Mouse (Mus musculus) hindbrain, embryonic 14.5 days (tissue): ENCODE measurements around the gene Card19. TPM values are rescaled to one million over a fixed set of nuclear protein-coding genes. Genes with fewer than 3 reads are reported as not detected.
A peak's percentile ranks its signal among the peaks of the same experiment; 100 is the strongest.

Source experiments
- ATAC-seq: fragments of 200-750 bp; cut with Nextera tagmentation; 2 replicates; pipeline ENCODE4 v1.8.0; 2017; ENCODE audit warnings: moderate number of reproducible peaks, mild to moderate bottlenecking, moderate TSS enrichment, moderate library complexity; ENCODE audit not compliant: low FRiP score
- DNase-seq: peaks from one replicate; pipeline ENCODE4 v3.0.0-alpha.2; 2015; ENCODE audit warnings: low spot score
- H3K27ac ChIP-seq: fragments of 300-500 bp; sonication (generic); 2 replicates; pipeline ENCODE4 v1.5.1; 2014; ENCODE audit warnings: mild to moderate bottlenecking, moderate library complexity
- H3K27me3 ChIP-seq: fragments of 300-500 bp; sonication (generic); 2 replicates; pipeline ENCODE4 v1.6.1; 2014; ENCODE audit warnings: mild to moderate bottlenecking, low read length, mixed read lengths; ENCODE audit not compliant: control insufficient read depth, insufficient read depth
- H3K36me3 ChIP-seq: fragments of 300-500 bp; sonication (generic); replicated peaks from 2 replicates; pipeline ENCODE4 v1.6.1; 2014; ENCODE audit not compliant: control insufficient read depth, insufficient read depth
- H3K4me1 ChIP-seq: fragments of 300-500 bp; sonication (generic); replicated peaks from 2 replicates; pipeline ENCODE4 v1.6.1; 2014; ENCODE audit warnings: antibody characterized with exemption, low read length, mixed read lengths; ENCODE audit not compliant: control insufficient read depth, insufficient read depth
- H3K4me2 ChIP-seq: fragments of 300-500 bp; sonication (generic); replicated peaks from 2 replicates; pipeline ENCODE4 v1.6.1; 2014; ENCODE audit warnings: mild to moderate bottlenecking, moderate library complexity
- H3K4me3 ChIP-seq: fragments of 300-500 bp; sonication (generic); replicated peaks from 2 replicates; pipeline ENCODE4 v1.5.1; 2014; ENCODE audit warnings: mild to moderate bottlenecking, low read length
- H3K9ac ChIP-seq: fragments of 300-500 bp; sonication (generic); 2 replicates; pipeline ENCODE4 v1.6.1; 2014
- H3K9me3 ChIP-seq: fragments of 300-500 bp; sonication (generic); 2 replicates; pipeline ENCODE4 v1.6.1; 2016; ENCODE audit warnings: low read length; ENCODE audit not compliant: control insufficient read depth
- WGBS: fragments of 180-500 bp; shearing (Covaris S2); extraction: QIAGEN DNeasy Blood & Tissue Kit; methylation state at CpG from one replicate; pipeline ENCODE4 v1.1.7; 2014; 5-methylcytosine and 5-hydroxymethylcytosine counted together
- polyA plus RNA-seq: library from polyadenylated mRNA; unstranded; fragments of >200 nt; fragmentation: Nextera tagmentation; extraction: Ambion mirVana; gene quantifications from 2 replicates; pipeline ENCODE4 v1.2.1, GENCODE M21; 2014

Card19 gene
- polyA plus RNA-seq, 1 experiment from 2014 or later = 37.0 TPM

DNA sequence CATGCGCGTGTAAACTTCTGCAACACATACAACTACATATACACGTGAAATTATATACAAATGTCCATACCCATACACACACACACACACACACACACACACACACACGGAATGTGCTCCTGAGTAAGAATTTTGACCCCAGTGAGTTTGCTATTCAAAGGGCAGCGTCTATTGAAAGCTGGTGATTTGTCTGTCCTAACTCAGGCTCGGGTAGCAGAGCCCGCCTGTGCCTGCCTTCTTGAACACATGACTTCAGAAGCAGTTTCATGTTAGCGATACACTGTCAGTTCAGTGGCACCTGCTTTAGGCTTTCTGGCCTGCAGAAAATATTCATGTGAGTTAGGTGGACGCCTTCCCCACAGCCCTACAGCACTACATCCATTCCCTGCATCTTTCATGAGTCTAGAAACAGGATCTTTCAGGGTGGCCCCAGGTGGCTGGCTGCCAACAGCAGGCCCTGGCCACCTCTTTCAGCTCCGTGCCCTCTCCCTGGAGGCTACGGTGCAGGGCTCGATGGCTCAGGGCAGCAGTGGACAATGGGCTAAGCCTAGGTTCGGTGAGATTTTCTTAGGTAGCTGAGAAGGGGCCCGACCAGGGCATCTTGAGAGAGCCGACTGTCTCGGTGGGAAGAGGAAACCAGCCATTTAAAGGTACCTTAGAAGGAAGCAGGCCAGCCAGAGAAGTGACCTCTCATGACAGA lies 23.5 kb downstream of the Card19 start:
- H3K4me1 ChIP-seq = peaks cover 14% of the 10 kb centered on the region; the same call in 1 of the 2 replicates
- no peak overlapping the region for H3K4me2 ChIP-seq
- no peak overlapping the region for H3K27ac ChIP-seq
- 64% methylated on average over 16 of the region's 16 CpGs for whole genome bisulfite sequencing
- H3K27me3 ChIP-seq = no peaks in the 10 kb centered on the region
- DNase-seq (no peak), ATAC-seq (no peak)
- H3K36me3 ChIP-seq = no peaks in the 10 kb centered on the region
- H3K4me3 ChIP-seq = no peak overlapping the region
- no peak overlapping the region; the same call in 1 of the 2 replicates for H3K9ac ChIP-seq
- no peaks in the 10 kb centered on the region for H3K9me3 ChIP-seq

DNA sequence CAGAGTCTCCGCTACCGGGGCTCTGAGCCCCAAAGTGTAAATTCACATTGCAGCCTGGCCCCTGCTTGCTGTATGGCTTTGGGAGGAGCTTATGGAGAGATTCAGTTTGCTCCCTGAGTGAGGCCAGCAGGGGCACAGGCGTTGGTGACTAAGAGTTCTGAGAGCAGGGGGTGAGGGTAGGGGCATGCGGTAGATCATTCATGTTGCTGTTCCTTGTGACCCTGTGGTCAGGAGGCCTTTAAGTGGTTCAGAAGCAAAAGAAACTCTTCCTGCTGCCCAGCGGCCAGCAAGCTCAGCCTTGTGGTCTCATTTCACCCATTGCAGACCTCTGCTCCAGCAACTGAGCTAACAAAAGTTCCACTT lies 24.2 kb downstream of the Card19 start:
- Histone ChIP-seq H3K4me2 (no peak overlapping the region), H3K9ac (0 out of 2 replicates have a peak overlapping the region, but pooled peaks have one; percentile 16), H3K4me3 (no peak overlapping the region), H3K36me3 (no peaks in the 10 kb centered on the region), H3K27me3 (no peaks in the 10 kb centered on the region), H3K27ac (no peak overlapping the region), H3K9me3 (no peaks in the 10 kb centered on the region), H3K4me1 (peaks cover 14% of the 10 kb centered on the region; the same call in 1 of the 2 replicates)
- WGBS = 47% methylated on average over 5 of the region's 5 CpGs
- ATAC-seq = no peak
- no peak for DNase-seq

DNA sequence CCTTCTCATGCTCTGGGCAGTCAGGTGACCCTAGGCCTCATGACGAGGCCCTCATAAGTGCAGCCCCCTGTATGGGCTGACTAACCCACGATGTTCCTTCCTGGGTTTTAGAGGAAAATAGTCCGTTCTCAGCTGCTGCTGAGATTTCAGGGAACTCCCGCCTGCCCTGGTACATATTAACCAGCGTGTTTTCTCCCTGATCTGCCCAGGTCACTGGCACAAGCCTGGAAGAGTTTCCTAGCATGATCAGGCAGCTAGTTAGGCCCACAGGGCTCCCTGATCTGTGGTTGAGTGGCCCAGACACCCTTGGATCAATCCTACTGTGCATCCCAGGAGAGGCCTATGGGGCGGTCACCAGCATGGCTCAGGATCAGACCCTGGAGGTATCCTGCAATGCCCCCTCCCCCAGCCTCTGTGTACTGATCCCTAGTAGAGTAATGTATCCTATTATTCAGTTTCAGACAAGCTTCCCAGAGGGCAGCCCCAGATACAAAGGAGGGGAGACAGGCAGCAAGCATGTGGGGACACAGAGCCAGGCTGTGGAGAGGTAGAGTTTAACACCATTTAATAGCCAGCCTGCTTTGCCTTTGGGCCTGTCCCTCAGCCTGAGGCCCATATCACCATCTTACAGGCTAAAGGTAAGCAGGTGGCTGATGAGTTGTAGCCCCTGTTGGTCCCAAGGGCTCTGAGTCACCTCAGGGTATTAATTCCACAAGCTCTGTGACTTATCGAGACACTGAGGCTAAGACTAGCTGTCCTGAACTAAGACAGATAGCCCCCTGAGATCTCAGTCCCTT lies 24.8 kb downstream of the Card19 start:
- H3K4me2 ChIP-seq = no peak overlapping the region
- H3K27me3 ChIP-seq = no peaks in the 10 kb centered on the region
- DNase-seq (no peak), ATAC-seq (no peak)
- H3K9ac ChIP-seq = 0 out of 2 replicates have a peak overlapping the region, but pooled peaks have one; percentile 16
- H3K4me1 ChIP-seq = peaks cover 14% of the 10 kb centered on the region; the same call in 1 of the 2 replicates
- H3K9me3 ChIP-seq = no peaks in the 10 kb centered on the region
- H3K27ac ChIP-seq = no peak overlapping the region
- WGBS = 65% methylated on average over 7 of the region's 7 CpGs
- no peaks in the 10 kb centered on the region for H3K36me3 ChIP-seq
- no peak overlapping the region for H3K4me3 ChIP-seq

DNA sequence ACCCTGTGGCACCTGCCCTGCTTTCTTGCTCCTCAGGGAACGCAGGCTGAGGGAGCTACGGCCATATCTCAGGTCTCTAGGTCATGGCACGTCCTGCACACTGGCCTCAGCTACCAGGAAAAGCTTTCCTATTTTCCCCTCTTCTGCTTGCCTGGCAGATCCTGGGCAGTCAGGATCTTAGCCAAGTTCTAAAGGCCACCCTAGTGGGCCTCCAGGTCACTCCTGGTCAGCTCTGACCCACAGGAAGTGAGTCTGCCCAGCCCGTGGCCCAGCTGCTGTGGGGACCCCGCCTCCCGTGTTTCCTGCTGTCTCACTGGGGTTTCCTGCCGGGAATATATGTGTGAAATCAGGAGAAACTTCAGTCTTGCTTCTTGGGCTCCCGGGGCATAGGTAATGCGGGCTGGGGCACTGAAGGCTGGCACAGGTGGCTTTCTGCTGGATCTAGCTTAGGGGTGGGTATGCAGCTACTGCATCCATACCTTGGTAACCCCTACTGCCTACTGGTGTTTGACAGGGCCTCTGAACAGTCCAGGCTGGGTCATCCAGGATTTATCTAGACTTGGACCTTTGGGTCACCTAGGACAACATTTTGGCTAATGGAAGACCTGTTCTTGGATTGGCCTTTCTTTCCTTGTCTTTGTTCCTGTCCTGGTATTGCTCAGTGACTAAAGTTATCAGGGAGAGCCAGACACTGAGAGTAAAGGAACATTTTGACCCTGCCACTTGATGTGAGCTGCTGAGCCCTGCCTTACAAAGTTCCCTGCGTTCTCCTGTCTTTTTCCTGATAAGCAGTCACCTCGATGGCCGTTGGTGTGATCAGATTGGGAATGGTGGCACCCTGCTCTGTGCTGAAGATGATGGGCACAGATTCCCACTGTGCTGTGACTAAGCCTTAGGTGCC lies 25.6 kb downstream of the Card19 start:
- H3K27me3 ChIP-seq = no peaks in the 10 kb centered on the region
- no peak overlapping the region for H3K9ac ChIP-seq
- no peak for ATAC-seq
- H3K4me1 ChIP-seq = peaks cover 14% of the 10 kb centered on the region; the same call in 1 of the 2 replicates
- 82% methylated on average over 12 of the region's 12 CpGs for WGBS
- no peak overlapping the region for H3K4me3 ChIP-seq
- H3K9me3 ChIP-seq = no peaks in the 10 kb centered on the region
- DNase-seq = no peak
- no peak overlapping the region for H3K4me2 ChIP-seq
- no peak overlapping the region for H3K27ac ChIP-seq
- no peaks in the 10 kb centered on the region for H3K36me3 ChIP-seq

DNA sequence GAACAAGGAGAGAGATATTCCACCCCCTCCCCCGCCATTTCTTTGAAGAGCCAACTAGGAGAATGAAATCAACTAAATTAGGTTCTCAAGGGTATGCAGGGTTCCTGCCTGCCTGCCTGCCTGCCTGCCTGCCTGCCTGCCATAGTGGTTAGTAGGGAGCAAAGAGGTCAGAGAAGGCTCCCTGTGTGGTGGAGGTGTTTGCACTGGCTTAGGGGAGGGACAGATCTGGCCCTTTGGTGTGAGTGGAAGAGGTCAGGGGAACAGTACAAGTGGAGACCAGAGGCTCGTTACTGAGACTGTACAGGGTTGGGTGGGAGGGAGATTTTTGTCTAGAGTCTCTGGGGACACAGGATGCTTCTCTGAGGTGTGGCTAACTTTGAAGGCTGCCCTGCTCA lies 26.9 kb downstream of the Card19 start:
- Histone ChIP-seq H3K9ac (no peak overlapping the region; the same call in 1 of the 2 replicates), H3K9me3 (no peaks in the 10 kb centered on the region), H3K36me3 (no peaks in the 10 kb centered on the region), H3K27me3 (no peaks in the 10 kb centered on the region), H3K4me2 (no peak overlapping the region), H3K27ac (no peak overlapping the region), H3K4me3 (no peak overlapping the region), H3K4me1 (peaks cover 14% of the 10 kb centered on the region; the same call in 1 of the 2 replicates)
- ATAC-seq (no peak), DNase-seq (no peak)
- WGBS = 48% methylated on average over 2 of the region's 2 CpGs

DNA sequence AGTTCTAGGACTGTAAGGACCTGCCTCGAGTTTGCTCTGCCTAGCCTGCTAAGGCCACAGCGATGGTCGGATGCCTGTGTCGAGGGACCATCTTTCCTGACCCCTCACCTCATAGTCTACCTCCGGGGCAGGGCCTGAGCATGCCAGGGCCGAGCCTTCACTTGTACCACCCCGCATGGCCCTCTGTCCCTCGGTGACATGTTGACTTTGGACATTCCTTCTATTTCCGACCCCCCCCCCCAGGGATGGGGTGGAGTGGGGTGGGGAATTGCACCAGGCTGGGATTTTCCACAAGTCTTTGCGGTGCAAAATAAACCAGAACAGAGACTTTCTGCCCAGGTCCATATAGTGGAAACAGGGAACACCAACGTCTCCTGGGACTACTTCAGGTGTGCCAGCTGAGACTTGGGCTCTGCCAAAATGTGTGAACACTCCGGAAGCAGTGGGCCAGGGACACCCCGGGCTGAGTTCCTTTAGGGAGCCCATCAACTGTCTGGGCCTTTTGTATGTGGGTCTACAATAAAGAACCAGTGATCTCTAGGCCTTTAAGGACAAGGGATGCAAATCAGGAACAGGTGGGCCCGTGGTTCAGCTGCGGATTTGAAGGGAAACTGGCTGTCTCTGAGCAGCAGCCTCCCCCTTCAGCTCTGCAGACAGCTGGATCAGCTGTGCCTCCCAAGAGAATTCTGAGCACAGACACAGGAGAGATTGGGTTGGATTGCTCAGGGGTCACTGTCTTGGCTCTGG lies 27.4 kb downstream of the Card19 start:
- DNase-seq (no peak), ATAC-seq (0 out of 2 replicates have a peak, but pooled peaks have one; percentile 8)
- H3K4me3 ChIP-seq = peak overlapping the region; percentile 53
- H3K36me3 ChIP-seq = no peaks in the 10 kb centered on the region
- H3K4me2 ChIP-seq = peak overlapping the region; percentile 97
- no peaks in the 10 kb centered on the region for H3K9me3 ChIP-seq
- peak overlapping the region; percentile 52 for H3K9ac ChIP-seq
- peaks cover 14% of the 10 kb centered on the region; the same call in 1 of the 2 replicates for H3K4me1 ChIP-seq
- 24% methylated on average over 15 of the region's 15 CpGs for WGBS
- no peaks in the 10 kb centered on the region for H3K27me3 ChIP-seq
- no peak overlapping the region for H3K27ac ChIP-seq

DNA sequence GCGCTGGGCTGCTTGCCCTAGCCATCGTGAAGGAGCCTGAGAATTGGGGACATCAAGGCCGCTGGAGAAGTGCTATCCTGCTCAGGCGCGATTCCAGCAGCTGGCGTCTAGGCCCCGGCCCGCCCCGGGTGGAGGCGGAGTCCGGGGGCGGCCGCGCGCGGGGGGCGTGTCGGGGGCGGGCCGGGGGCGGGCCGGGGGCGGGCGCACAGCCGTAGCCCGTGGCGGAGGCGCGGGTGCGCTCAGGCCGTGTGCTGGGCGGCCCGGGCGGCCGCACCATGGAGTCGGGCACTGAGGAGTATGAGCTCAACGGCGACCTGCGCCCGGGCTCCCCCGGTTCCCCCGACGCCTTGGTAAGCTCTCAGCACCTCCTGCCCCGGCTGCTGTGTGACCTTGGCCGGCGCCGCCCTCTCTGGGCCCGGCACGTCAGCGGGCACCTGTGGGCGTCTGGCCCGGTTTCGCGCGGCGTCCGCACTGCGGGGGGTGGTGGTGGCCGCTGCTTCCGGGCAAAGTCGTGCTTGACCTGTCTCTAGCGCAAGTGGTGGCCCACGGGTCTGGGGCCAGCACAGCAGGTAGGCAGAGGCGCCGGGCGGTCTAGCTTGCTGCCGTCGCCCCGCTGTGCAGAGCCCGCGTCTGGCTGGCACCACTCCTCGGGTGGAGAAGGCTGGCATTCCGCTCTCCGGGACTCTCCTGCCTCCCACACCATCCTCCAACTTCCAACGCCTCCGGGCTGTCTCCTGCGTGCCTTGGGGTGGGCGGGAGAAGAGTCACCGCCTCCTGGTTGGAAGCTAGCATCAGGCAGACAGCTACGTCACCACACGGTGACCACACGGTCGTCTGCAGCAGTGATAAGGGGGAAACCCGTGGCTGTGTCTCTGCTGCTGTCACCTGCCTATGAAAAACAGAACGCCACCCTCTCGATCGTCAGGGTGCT lies 28.3 kb downstream of the Card19 start, which contains the start of gene Ninj1:
Ninj1 (plus strand) TSS at position 198 of the 931 bp plus-strand sequence.
- Histone ChIP-seq H3K4me1 (peaks cover 14% of the 10 kb centered on the region; the same call in 1 of the 2 replicates), H3K9me3 (no peaks in the 10 kb centered on the region), H3K27me3 (no peaks in the 10 kb centered on the region), H3K36me3 (no peaks in the 10 kb centered on the region), H3K4me2 (peak within 1 kb of the TSS; percentile 97), H3K9ac (peak within 1 kb of the TSS; percentile 52), H3K4me3 (peak within 1 kb of the TSS; percentile 53), H3K27ac (no peak within 1 kb of the TSS)
- peak; percentile 92 for ATAC-seq
- peak; percentile 76 for DNase-seq
- WGBS = under 1% methylated on average over 81 of the region's 87 CpGs
